Mouse (Mus musculus): ENCODE results near the gene Kdm6b.

Kdm6b gene

DNA sequence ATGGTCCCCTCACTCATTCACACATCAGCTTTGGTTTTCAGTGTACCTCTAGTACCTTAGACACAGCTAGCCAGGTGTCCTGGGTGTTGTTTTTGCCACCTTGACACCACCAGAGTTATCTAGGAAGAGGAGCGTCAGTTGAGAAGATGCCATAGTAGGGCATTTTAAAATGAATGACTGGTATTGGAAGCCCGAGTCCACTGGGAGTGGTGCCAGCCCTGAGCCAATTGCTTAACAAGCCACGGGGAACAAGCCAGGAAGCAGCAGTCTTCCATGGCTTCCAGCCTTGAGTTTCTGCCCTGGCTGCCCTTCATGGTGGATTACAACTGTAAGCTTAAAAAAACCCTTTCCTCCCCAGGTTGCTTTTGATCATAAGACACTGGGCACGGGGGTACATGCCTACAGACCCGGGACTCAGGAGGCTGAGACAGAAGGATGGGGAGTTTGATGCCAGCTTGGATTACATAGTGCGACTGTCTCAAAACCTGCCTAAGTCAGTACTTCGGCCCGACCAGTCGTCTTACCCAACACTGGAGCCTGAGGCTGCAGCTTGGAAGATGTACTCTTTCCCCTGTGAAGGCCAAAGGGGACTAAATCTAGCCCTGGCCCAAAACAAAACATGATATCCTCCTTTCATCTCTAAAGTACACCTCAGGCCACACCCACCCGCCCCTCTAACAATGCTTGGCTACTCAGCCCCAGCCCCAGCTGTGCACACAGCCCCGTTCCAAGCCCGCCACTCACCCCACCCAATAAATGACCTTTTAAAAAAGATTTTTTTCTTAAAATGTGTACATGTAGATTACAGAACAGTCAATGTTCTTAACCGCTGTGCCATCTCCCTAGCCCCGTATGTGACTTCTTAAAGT, 23.7 kb downstream of the Kdm6b start:
- no peak for DNase-seq (ENCODE audit: low read depth, low spot score)

GRCm38 (mm10) chr11:69388680-69389079, 24.8 kb downstream of the Kdm6b start:
- DNase-seq (ENCODE audit: low read depth, low spot score) = no peak

DNA sequence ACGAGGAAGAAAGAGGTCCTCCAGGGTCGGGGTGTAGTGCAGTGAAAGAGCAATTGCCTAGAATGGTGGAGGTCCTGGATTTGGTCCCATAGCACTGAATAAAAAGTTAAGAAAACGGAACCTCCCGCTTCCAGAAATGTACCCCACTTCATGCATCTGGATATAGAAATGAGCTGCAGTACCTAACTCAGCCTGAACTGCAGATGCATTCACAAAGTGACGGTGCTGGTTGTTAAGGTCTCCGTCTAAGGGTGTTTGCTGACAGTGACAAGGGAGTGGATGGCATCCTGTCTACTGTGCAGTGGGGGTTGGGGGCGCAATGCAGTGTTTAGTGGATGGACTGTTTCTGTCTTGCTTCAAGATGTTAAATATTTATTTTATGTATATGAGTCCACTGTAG, 26.7 kb downstream of the Kdm6b start:
- DNase-seq (ENCODE audit: low read depth, low spot score) = no peak

DNA sequence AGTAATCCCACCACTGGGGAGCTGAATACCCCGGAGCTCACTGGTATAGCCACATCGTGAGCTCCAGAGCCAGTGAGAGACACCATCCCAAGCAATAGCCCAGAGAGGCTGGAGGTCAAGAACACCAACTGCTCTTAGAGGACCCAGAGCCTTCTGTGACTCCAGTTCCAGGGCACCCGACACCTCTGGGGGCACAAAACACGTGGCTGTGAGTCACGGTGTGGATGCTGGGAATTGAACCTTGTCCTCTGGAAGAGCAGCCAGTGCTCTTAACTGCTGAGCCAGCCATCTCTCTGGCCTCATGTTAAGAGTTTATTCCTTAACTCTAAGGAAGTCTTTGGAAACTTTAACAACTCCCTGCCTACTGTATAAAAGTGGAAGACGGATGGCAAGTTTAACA, 28.5 kb downstream of the Kdm6b start:
- no peak for DNase-seq (ENCODE audit: low read depth, low spot score)

DNA sequence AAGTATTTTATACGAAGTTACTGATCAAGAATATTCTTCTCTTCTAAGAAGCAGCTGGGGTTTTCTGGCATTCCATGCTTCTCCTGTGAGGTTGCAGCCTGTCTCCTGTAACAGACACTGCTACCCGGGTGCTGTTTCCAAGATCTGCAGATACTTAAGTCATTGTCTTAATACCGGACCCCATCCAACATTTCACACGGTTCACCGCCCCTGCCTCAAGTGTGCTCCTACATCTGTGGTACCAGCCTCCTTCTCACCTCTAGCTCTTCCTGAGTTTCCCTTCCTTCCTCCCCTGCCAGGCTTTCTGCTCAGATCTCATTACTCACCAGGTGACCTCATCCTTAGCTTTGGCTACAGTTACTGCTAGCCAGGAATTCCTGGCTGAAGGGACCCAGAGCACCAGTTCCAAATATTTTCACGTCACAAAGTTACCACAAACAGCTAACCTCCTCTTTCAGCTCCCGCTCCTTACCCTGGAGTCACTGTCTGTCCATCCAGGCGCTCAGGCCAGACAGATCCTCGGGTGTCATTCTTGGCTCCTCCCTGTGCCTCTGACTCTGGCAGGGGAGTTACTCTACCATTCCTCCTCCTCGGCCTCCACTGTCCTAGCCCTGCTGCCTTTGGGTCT, 30.9 kb downstream of the Kdm6b start:
- no peak for DNase-seq (ENCODE audit: low read depth, low spot score)

DNA sequence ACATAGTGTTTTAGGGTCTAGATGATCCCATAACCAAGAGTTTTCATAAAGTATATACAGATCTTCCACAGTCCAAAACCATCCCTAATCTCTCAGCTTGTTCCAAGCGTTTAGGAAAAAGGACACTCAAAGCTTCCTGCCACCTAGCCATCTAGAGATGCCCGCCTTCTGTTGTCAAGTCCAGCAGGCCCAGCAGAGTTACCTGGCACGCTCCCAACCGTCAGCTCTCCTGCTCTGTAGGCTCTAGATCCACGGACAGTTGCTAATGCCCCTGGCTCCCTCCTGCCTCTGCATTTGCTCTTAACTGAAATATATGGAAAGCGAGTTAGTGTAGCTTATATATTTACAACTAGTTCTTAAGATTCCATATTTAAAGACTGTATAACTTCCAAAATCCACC, 32.1 kb downstream of the Kdm6b start:
- DNase-seq (ENCODE audit: low read depth, low spot score) = no peak

DNA sequence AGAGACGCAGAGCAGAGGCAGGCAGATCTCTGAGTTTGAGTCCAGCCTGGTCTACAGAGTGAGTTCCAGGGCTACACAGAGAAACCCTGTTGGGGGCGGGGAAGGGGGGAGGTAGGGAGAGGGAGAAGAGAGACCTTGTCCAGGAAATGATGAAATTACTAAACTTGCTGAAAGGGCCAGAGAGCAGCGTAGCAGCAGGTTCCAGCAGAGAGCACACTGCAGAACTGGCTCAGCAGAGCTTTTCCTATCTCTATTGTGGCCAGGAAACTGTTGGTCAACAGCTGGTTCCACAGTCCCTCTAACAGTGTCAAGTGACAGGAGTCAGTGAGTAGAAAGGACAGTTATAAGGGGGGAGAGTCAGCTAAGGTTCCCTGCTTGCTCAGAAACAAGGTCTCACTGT, 33.9 kb downstream of the Kdm6b start:
- DNase-seq (ENCODE audit: low read depth, low spot score) = no peak

GRCm38 (mm10) chr11:69377766-69378165, 35.7 kb downstream of the Kdm6b start:
- DNase-seq (ENCODE audit: low read depth, low spot score) = no peak

GRCm38 (mm10) chr11:69375646-69376045, 37.8 kb downstream of the Kdm6b start:
- DNase-seq (ENCODE audit: low read depth, low spot score) = no peak

GRCm38 (mm10) chr11:69373223-69373965, 40.1 kb downstream of the Kdm6b start:
- DNase-seq (ENCODE audit: low read depth, low spot score) = peak; percentile 67

DNA sequence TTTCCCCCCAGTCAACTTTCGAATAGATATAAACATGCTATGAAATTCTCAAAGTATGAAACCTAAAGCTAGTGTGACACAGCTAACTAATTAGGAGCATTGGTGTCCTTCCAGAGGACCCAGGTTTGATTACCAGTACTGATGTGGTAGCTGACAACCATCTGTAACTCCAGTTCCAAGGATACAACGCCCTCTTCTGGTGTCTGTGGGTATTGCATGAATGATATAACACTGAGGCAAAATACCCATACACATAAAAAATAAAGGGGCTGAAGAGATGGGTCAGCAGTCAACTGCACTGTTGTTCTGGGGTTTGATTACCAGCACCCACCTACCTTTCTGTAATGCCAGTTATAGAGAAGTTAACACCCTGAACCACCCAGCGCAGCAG, 40.7 kb downstream of the Kdm6b start:
- peak; percentile 57 for DNase-seq (ENCODE audit: low read depth, low spot score)

DNA sequence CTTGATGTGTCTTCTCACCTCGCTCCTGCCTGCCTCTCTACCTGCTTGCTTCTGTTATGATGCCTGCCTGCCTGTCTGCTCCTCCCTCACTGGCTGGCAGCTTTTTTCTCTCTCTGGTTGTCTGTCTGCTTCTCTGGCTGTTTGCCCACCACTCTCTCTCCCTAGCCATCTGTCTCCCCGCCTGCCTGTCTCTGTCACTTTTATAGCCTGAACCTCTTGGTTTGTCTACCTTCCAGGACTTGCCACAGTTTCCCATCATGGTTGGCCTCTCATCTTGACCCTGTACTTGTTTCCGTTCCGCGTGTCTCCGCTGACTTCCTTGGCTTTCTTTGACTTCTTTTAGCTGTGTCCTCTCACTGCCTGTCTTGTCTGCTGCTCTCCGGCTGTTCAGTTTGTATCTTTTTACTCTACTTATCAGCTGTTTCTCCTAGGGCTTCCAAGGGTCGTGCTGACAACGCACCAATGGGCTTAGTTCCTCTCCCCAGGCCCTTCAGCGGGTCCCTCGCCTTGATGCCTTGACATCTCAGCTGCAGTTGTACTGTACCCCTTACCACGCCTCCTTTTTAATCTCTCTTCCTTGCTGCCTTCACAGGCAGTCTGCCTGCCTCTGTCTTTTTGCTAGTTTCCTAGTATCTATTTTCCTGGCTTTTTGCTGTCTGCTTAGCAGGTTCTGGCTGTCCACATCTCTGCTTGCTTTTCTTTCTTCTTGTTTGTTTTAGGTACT, 41.3 kb downstream of the Kdm6b start:
- no peak for DNase-seq (ENCODE audit: low read depth, low spot score)

GRCm38 (mm10) chr11:69371601-69372000, 41.9 kb downstream of the Kdm6b start:
- no peak for DNase-seq (ENCODE audit: low read depth, low spot score)

DNA sequence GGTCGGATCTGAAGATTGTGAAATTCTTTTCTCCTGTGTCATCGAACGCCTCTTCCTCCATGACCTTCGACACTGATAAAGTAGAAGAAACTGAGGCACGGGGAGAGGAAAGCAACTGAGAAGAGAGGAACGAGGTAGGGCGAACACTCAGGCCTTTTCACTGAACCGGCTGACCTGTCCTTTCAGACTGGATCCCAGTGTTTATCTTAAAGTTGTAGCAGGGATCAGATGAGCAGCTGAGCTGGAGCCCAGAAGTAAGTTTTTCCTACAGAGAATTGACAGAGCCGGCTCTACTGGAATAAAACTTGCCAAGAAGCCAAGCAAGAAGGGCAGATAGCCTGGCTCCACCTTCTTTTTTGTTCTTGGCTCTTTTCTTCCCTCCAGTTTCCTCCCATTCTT, 42.7 kb downstream of the Kdm6b start:
- DNase-seq (ENCODE audit: low read depth, low spot score) = no peak

- DNase-seq (ENCODE audit: low read depth, low spot score) = no peak
Measured at GRCm38 (mm10) chr11:69369990-69370816, 43.3 kb downstream of the Kdm6b start.

GRCm38 (mm10) chr11:69369215-69369989, 44.1 kb downstream of the Kdm6b start, which contains the start of gene Chd3:
TSS of gene Chd3 (minus strand) at chr11:69369406.
- no peak for DNase-seq (ENCODE audit: low read depth, low spot score)

DNA sequence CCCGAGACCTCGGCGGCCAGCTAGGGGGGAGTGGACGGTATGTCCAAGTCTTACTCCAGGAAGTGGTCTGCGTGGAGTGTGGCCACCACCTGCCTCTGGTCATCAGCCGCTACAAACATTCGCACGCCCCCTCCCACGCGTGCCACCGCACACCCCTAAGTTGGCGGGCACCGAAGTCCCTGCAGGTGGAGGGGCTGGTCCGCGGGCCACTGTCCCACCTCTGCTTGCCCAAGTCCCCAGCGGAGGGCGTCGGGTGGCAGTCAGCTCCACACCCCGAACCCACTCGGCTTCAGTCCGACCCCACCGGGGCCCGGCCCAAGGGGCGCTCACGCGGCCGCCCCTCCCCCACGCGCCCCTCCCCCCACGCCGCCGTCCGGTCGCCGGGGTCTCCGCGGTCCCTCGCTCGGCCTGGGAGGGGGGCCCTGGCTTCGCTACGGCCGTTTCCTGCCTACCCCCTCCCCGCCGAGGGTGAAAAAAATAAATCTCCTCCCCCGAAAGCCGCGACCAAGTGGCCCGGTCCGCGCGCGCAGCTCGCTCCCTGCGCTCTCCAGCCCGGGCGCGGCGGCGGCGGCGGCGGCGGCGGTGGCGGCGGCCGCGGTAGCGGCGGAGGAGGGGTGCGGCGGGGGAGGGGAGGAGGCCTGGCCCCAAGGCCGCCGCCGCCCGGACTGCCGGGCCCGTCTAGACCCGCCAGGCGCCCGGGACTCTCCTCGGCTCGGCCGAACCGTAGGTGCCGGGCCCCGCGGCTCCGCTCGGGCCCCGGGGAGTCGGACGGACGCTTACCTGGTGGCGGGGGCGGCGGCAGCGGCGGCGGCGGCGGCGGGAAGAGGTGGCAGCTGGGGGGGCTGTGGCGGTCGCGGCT, 44.9 kb downstream of the Kdm6b start:
- no peak for DNase-seq (ENCODE audit: low read depth, low spot score)

- DNase-seq (ENCODE audit: low read depth, low spot score) = no peak
Measured at GRCm38 (mm10) chr11:69367616-69368355, 45.7 kb downstream of the Kdm6b start.

Data from c-Kit-negative CD71-positive TER-119-positive erythroid progenitor cells, embryonic 14.5 days (primary cell).